Mouse (Mus musculus): ENCODE measurements around the gene Cops2.

- no peak for TF ChIP-seq CTCF (IDR thresholded peaks at IDR 0.05; ENCODE audit: borderline replicate concordance, insufficient read depth, low read length)
- TF ChIP-seq POLR2A (IDR thresholded peaks at IDR 0.05; ENCODE audit: low read depth, low read length) = no peak
Measured at GRCm38 (mm10) chr2:125794166-125794565, 64.8 kb downstream of the Cops2 start.

Data from embryonic fibroblast, embryonic 13.5 days (primary cell).